Mouse (Mus musculus) midbrain, postnatal 0 days (tissue): Measurements from ENCODE around the gene Prmt9. TPM values are rescaled to one million over a fixed set of nuclear protein-coding genes. Genes with fewer than 3 reads are reported as not detected.

Experiments
- ATAC-seq: fragments of 200-750 bp; cut with Nextera tagmentation; 2 replicates; pipeline ENCODE4 v1.8.0; 2017; ENCODE audit warnings: moderate number of reproducible peaks, mild to moderate bottlenecking, moderate TSS enrichment, moderate library complexity; ENCODE audit not compliant: low FRiP score
- DNase-seq: peaks from one replicate; pipeline ENCODE4 v3.0.0-alpha.2; 2015; ENCODE audit warnings: low spot score
- H3K27ac ChIP-seq: fragments of 300-500 bp; sonication (generic); 2 replicates; pipeline ENCODE4 v1.5.1; 2014; ENCODE audit warnings: low read depth, mild to moderate bottlenecking, low read length, mixed read lengths
- H3K27me3 ChIP-seq: fragments of 300-500 bp; sonication (generic); 2 replicates; pipeline ENCODE4 v1.6.1; 2014; ENCODE audit warnings: low read length, control low read depth, mixed read lengths; ENCODE audit not compliant: insufficient read depth
- H3K36me3 ChIP-seq: fragments of 300-500 bp; sonication (generic); 2 replicates; pipeline ENCODE4 v1.6.1; 2014; ENCODE audit warnings: low read length, control low read depth, mixed read lengths; ENCODE audit not compliant: insufficient read depth
- H3K4me1 ChIP-seq: fragments of 300-500 bp; sonication (generic); 2 replicates; pipeline ENCODE4 v1.6.1; 2014; ENCODE audit warnings: mild to moderate bottlenecking, control low read depth, antibody characterized with exemption, low read length, mixed read lengths; ENCODE audit not compliant: insufficient read depth
- H3K4me2 ChIP-seq: fragments of 300-500 bp; sonication (generic); 2 replicates; pipeline ENCODE4 v1.6.1; 2014; ENCODE audit warnings: low read depth, mild to moderate bottlenecking, low read length, mixed read lengths; ENCODE audit not compliant: poor library complexity, severe bottlenecking
- H3K4me3 ChIP-seq: fragments of 300-500 bp; sonication (generic); 2 replicates; pipeline ENCODE4 v1.5.1; 2014; ENCODE audit warnings: low read depth, mild to moderate bottlenecking, low read length, moderate library complexity
- H3K9ac ChIP-seq: fragments of 300-500 bp; sonication (generic); replicated peaks from 2 replicates; pipeline ENCODE4 v1.6.1; 2014; ENCODE audit warnings: mild to moderate bottlenecking, low read length, moderate library complexity, mixed read lengths; ENCODE audit not compliant: poor library complexity, severe bottlenecking
- H3K9me3 ChIP-seq: fragments of 300-500 bp; sonication (generic); 2 replicates; pipeline ENCODE4 v1.6.1; 2016; ENCODE audit warnings: low read length, control low read depth
- CTCF ChIP-seq: IDR thresholded peaks from 2 replicates; pipeline ENCODE4 v1.5.1; 2016; ENCODE audit warnings: antibody characterized with exemption, mild to moderate bottlenecking
- WGBS: fragments of 180-500 bp; shearing (Covaris S2); extraction: QIAGEN DNeasy Blood & Tissue Kit; methylation state at CpG from one replicate; pipeline ENCODE4 v1.1.7; 2014; 5-methylcytosine and 5-hydroxymethylcytosine counted together
- polyA plus RNA-seq: library from polyadenylated mRNA; unstranded; fragments of >200 nt; fragmentation: Nextera tagmentation; extraction: Ambion mirVana; gene quantifications from 2 replicates; pipeline ENCODE4 v1.2.1, GENCODE M21; 2015
- total RNA-seq: library from RNA; depleted of rRNA; stranded (reverse); fragments of >200 nt; gene quantifications from 2 replicates; pipeline ENCODE4 v1.2.3, GENCODE M21; 2014

Prmt9 gene
- total and polyA plus RNA-seq, 2 experiments from 2014 or later = 21.5 to 28.1 TPM

- Histone ChIP-seq H3K4me2 (no peak overlapping the region), H3K9ac (no peak overlapping the region), H3K4me3 (no peak overlapping the region), H3K27ac (no peak overlapping the region), H3K4me1 (no peaks in the 10 kb centered on the region), H3K36me3 (no peaks in the 10 kb centered on the region), H3K9me3 (no peaks in the 10 kb centered on the region), H3K27me3 (no peaks in the 10 kb centered on the region)
- no peak for TF ChIP-seq CTCF
- no peak for DNase-seq
- ATAC-seq = no peak
- 91% methylated on average over 1 of the region's 1 CpGs for WGBS
Measured at GRCm38 (mm10) chr8:77538256-77538655, 10.9 kb upstream of the Prmt9 start.

GRCm38 (mm10) chr8:77543152-77543777 is 5.9 kb upstream of the Prmt9 start:
- ATAC-seq (no peak), DNase-seq (no peak)
- Histone ChIP-seq H3K9ac (no peak overlapping the region), H3K27me3 (no peaks in the 10 kb centered on the region), H3K4me3 (no peak overlapping the region), H3K36me3 (no peaks in the 10 kb centered on the region), H3K4me1 (no peaks in the 10 kb centered on the region), H3K27ac (no peak overlapping the region), H3K9me3 (no peaks in the 10 kb centered on the region), H3K4me2 (no peak overlapping the region)
- WGBS = 87% methylated on average over 6 of the region's 6 CpGs
- TF ChIP-seq CTCF = no peak

GRCm38 (mm10) chr8:77544428-77544827 is 4.8 kb upstream of the Prmt9 start:
- WGBS = 63% methylated on average over 3 of the region's 3 CpGs
- no peak for DNase-seq
- H3K27me3 ChIP-seq = no peaks in the 10 kb centered on the region
- ATAC-seq = no peak
- H3K4me2 ChIP-seq = no peak overlapping the region
- H3K27ac ChIP-seq = no peak overlapping the region
- H3K9ac ChIP-seq = no peak overlapping the region
- H3K36me3 ChIP-seq = no peaks in the 10 kb centered on the region
- no peaks in the 10 kb centered on the region for H3K4me1 ChIP-seq
- no peak for TF ChIP-seq CTCF
- no peak overlapping the region for H3K4me3 ChIP-seq
- no peaks in the 10 kb centered on the region for H3K9me3 ChIP-seq

GRCm38 (mm10) chr8:77545616-77546015 is 3.6 kb upstream of the Prmt9 start:
- Histone ChIP-seq H3K36me3 (no peaks in the 10 kb centered on the region), H3K4me2 (no peak overlapping the region), H3K4me1 (no peaks in the 10 kb centered on the region), H3K9ac (no peak overlapping the region), H3K4me3 (no peak overlapping the region), H3K27me3 (no peaks in the 10 kb centered on the region), H3K27ac (no peak overlapping the region), H3K9me3 (no peaks in the 10 kb centered on the region)
- no peak for TF ChIP-seq CTCF
- 89% methylated on average over 4 of the region's 4 CpGs for WGBS
- DNase-seq (no peak), ATAC-seq (no peak)

- H3K27me3 ChIP-seq = no peaks in the 10 kb centered on the region
- ATAC-seq = no peak
Measured at GRCm38 (mm10) chr8:77549881-77550580, 834 bp downstream of the Prmt9 start.

GRCm38 (mm10) chr8:77552491-77552890 is 3.3 kb downstream of the Prmt9 start:
- ATAC-seq (no peak), DNase-seq (no peak)
- Histone ChIP-seq H3K9me3 (no peaks in the 10 kb centered on the region), H3K4me2 (no peak overlapping the region), H3K27me3 (no peaks in the 10 kb centered on the region), H3K27ac (no peak overlapping the region), H3K4me1 (no peaks in the 10 kb centered on the region), H3K9ac (no peak overlapping the region), H3K36me3 (peaks cover 18% of the 10 kb centered on the region), H3K4me3 (no peak overlapping the region)
- TF ChIP-seq CTCF = no peak
- 98% methylated on average over 3 of the region's 3 CpGs for WGBS

More at GRCm38 (mm10) chr8:77549881-77550580, 834 bp downstream of the Prmt9 start:
- peak; percentile 87 for TF ChIP-seq CTCF
- H3K36me3 ChIP-seq = peaks cover 5% of the 10 kb centered on the region; the same call in 1 of the 2 replicates
- no peaks in the 10 kb centered on the region for H3K9me3 ChIP-seq
- H3K9ac ChIP-seq = peak overlapping the region; percentile 96
- H3K4me3 ChIP-seq = peak overlapping the region; percentile 87
- WGBS = 21% methylated on average over 7 of the region's 7 CpGs
- H3K27ac ChIP-seq = peak overlapping the region; percentile 83
- H3K4me2 ChIP-seq = peak overlapping the region; percentile 76
- peak; percentile 71 for DNase-seq
- no peaks in the 10 kb centered on the region for H3K4me1 ChIP-seq
